Mouse (Mus musculus) urinary bladder, postnatal 25 days (tissue): Measurements from ENCODE around the gene Iqub.

Experiments used
- DNase-seq: peaks from one replicate; pipeline ENCODE4 v3.0.0; 2022; ENCODE audit warnings: low spot score

Gene Iqub

DNA sequence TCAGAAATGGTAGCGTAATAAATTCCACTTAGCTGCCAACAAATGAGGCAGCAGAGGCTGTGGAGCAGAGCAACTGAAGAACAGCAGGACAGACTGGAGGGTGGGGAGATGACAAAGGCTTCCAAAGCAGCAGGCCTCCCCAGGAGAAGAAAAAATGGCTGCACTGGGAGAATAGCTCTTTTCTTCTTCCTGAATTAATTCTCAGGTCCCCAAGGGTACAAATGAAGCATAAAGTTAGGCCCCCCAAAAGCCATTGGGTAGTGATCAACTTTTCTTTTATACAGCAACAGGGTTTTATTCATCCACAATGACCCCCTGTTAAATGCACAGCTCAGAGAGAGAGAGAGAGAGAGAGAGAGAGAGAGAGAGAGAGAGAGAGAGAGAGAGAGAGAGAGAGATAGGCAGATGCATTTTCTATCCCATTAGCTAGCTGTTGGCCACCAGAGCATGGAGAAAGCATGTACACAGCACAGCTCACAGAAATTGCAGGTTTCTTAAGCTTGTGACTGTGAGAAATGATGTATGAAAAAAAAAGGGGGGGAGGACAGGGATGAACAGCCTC is 44.2 kb downstream of the Iqub start:
- no peak for DNase-seq

DNA sequence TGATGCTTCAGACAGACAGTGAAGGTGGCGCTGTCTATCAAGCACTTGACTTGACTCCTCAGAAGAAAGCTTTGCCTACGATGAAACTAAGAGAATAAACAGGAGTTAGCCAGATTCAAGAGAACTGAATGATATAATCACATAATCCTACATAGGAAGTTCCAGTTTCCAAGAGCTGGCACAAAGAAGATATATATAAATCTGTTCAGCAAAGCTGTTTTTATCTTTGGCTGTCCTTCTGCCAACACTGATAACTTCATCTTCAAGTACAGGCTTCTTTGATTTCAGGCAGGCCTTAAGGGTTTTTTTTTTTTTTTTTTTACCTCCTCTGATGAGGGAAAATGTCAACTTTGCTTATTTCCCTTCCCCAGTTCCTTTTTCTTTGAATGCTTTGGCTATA is 44.7 kb downstream of the Iqub start:
- DNase-seq, result no peak

DNA sequence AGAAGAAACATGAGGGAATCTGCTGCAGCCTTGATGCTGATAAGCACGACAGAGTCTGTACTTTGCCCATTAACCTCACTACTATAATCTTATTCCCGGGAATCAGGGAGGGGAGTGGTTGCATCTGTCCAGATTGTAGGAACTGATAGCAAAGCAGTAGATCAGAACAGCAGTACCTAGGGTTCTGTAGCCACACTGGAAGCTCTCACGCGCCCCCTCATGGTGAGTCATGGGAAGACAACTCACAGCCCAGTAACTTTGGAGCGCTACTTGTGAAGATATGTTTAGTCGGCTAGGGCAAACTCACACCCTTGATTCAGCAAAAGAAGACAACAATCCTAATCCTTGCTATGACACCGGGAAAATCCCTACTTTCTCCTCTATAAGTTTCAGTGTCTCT is 58.8 kb downstream of the Iqub start:
- peak; percentile 59 for DNase-seq

DNA sequence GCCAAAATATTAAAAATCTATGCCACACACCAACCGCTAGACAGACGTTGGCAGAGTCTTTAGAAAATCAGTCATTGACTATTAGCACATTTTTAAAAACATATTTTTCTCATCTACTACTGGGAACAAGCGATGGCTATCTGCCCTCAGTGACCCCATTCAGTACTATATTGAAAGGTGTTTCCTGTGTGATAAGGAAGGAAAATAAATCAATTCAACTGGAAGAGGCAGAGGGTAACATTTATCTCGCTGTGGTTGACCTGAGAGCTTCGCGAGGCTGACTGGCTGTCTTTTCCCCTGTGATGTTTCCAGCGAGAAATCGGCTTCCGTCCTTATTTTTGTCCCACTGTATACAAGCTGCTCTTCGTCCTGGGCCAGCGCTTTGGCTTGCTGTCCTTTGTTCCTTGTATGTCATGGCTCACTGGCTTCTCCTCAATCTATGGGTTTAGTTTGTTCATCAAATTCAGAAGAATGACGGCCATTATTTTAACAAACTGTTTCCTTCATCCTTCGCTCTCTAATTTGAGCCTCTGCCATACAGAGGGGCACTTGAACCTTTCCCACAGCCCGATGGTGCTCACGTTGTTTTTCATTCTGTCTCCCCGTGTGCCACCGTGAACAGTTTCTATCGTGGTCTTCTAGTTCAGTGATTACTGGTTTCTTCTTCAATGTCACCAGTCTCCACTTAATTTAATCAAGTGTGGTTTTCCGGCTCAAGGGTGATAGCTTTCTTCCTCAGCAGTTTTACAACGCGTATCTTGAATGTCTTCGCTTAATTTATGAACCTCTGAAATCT is 63.6 kb downstream of the Iqub start:
- no peak for DNase-seq

DNA sequence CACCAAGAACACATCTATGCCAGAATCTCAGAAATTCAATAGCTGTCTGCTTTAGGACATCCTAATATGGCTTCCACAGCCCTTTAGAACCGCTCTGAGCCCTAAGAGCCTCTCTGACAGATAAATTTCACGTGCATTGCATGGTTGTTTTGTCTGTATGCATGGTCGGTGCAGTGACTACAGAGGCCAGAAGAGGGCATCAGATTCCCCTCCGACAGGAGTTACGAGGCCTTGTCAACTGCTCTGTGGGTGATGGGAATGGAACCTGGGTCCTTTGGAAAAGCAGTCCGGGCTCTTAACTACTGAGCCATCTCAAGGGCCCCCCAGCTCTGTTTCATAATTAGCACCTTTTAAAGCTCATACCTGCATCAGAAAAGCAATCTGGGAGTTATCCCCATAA is 64.6 kb downstream of the Iqub start:
- DNase-seq, result no peak

DNA sequence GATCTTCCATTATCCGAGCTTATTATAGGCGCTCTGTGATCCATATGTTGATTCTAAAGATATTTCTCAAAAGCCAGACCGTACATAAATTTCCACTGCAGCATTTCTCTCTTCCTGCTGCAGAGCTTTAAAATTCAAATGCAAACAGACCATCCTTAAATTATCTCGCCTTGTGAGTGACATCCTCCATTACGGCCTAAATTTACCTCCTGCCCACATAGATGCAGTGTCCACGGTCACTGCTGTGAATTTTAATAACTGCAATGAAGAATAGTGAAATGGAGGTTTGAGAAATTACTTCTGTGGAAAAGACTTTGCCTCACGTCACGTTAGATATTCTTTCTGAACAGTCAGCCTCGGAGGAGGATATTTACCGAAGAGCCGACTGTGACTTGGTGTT is 98.8 kb downstream of the Iqub start:
- no peak for DNase-seq

DNA sequence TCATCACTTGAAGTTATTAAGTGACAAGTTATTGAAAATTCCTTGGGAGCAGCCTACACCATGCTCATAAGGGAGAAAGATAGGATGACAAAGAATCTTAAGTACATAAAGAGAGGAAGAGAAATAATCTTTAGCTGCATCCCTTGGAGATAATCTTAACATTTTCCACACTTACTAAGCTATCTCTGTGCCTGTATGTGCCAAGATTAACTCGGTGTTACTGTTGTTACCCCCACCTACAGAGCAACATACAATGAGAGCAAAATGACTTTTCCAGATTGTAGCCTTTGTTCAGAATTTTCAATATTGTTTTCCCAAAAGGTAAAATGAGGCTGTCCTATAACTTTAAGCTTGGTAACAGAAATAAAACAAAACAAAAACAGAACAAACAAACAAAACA is 99.4 kb downstream of the Iqub start:
- no peak for DNase-seq

DNA sequence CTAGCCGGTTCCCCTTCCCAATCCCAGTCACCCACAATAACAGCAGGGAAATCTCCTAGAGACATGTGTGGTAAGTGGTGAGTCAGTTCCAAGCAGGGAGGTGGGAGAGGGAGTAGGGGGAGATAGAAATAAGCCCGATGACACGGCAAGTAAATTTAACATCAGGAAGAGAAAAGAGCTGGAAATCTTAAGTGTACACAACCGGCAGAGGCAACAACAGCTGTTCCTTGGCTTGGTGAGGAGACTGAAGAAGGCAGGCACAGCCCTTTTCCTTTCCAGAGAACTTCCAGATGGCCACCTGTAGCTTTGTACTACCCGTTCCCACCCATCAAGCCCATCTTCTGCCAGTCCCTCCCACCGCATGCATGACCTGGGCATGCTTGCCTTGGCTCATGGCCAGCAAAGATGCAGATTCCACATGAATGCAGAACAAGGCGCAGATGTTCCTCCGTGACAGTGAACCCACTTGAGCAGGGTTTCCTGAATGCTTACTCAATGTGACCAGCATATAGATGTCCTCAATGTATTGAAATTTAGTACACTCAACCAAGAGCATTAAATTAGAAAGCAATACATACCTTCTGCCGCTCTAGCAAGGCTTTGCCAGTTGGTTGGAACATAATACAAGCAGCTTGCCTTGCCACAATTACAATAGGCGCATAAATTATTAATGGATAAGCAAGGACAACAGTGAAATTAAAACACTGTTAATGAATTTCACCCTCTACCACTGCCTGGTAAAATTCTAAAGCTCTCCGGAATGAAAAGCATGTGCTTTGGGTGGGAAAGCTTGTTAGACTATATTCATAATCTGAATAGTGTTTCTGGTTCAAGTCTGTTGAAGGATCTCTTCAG is 106.1 kb downstream of the Iqub start:
- no peak for DNase-seq

DNA sequence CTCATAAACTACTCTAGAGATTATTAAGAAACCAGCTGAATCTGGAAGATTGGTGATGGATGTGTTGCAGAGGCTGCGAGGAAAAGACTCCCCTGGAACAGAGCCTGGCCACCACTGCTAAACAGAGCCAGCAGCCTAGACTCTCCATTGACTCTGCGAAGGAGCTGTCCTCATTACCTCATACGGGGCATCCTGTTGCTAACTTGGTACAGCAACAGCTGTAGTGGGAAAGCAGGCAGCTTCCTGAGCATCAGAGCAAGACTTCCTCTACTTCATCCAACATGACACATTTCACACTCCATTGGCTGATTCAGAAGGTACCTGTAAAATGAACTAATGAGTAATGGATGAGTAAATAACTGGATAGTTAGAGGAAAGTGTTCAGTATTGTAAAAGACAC is 107.1 kb downstream of the Iqub start:
- DNase-seq, result no peak

DNA sequence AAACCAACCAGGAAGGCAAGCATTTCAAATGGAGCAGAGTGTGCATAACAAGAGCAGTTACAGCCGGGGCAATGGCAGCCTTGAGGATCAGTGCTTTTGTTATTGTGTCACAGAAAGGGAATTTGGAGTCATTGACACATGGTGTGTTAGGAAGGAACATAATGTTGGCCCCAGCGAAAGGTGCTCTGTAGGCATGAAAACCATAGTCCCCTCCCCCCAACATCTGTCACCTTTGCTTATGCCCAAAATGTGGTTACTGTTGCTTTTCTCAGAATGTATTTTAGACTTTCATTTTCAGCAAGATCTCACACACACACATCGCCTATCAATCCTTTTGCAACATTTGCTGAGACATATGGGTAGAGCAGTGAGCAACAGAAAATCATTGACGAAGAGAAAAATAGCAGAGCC is 117.6 kb downstream of the Iqub start:
- DNase-seq, result no peak
